ENCODE assay signal across 8 mouse cellular contexts in genomic region chr4:132301965-132302938, GRCm38 (mm10). TPM values are rescaled to one million over a fixed set of nuclear protein-coding genes. Genes with fewer than 3 reads are reported as not detected.
DNase-seq lines count a peak whose midpoint lies in the region; ATAC-seq and TF ChIP-seq lines count a peak whose summit lies in the region.

No protein-coding gene starts in this region.

- H3K9me3 ChIP-seq in heart, embryonic 11.5 days (replicated peaks; ENCODE audit: control insufficient read depth, low read length), result no peaks in the 10 kb centered on the region
- H3K9me3 ChIP-seq in ES-E14 (ENCODE audit: control insufficient read depth, insufficient read depth, low read depth, low read length), result no peaks in the 10 kb centered on the region
- H3K9me3 ChIP-seq in heart, postnatal 0 days (replicated peaks; ENCODE audit: control insufficient read depth, low read length), result no peaks in the 10 kb centered on the region
- H3K9me3 ChIP-seq in midbrain, embryonic 10.5 days (replicated peaks), result no peaks in the 10 kb centered on the region

- 64% methylated on average over 16 of the region's 16 CpGs for WGBS in heart, embryonic 11.5 days (ENCODE audit: insufficient replicate concordance)
- WGBS in heart, postnatal 0 days, result 68% methylated on average over 16 of the region's 16 CpGs
- 76% methylated on average over 16 of the region's 16 CpGs for WGBS in midbrain, embryonic 10.5 days

- peak overlapping the region; percentile 73; the same call in 1 of the 2 replicates for H3K9ac ChIP-seq in heart, embryonic 11.5 days (ENCODE audit: low read depth, low read length)
- peak overlapping the region; percentile 68; the same call in 1 of the 2 replicates for H3K9ac ChIP-seq in ES-E14 (ENCODE audit: insufficient read depth, low read depth, low read length, poor library complexity, severe bottlenecking)
- H3K9ac ChIP-seq in heart, postnatal 0 days (replicated peaks; ENCODE audit: low read depth, low read length), result peak overlapping the region; percentile 59; the same call in 1 of the 2 replicates

- no peak for TF ChIP-seq EP300 in heart, postnatal 0 days (IDR thresholded peaks at IDR 0.05; ENCODE audit: low read depth)

- no peaks in the 10 kb centered on the region for H3K27me3 ChIP-seq in heart, embryonic 11.5 days (ENCODE audit: control insufficient read depth, insufficient read depth, low read length)
- H3K27me3 ChIP-seq in heart, postnatal 0 days (ENCODE audit: control insufficient read depth, insufficient read depth, low read length), result no peaks in the 10 kb centered on the region
- H3K27me3 ChIP-seq in midbrain, embryonic 10.5 days (ENCODE audit: low read depth, poor library complexity, severe bottlenecking), result no peaks in the 10 kb centered on the region

- TF ChIP-seq CTCF in heart, postnatal 0 days (IDR thresholded peaks at IDR 0.05; ENCODE audit: low read depth), result no peak

- DNase-seq in heart, postnatal 4 days, result no peak
- DNase-seq in ES-E14 (ENCODE audit: low read depth, low spot score), result no peak
- no peak for DNase-seq in heart, postnatal 0 days (ENCODE audit: low spot score)
- DNase-seq in midbrain, embryonic 10.5 days (ENCODE audit: low spot score), result no peak
- DNase-seq in cerebellum, postnatal 25 days, result no peak
- DNase-seq in ovary, postnatal 14 days (ENCODE audit: low spot score), result no peak

- no peak overlapping the region for H3K27ac ChIP-seq in heart, embryonic 11.5 days (ENCODE audit: low read depth, low read length)
- peak overlapping the region; percentile 38; the same call in 1 of the 2 replicates for H3K27ac ChIP-seq in ES-E14 (ENCODE audit: insufficient read depth, low read depth, low read length, poor library complexity, severe bottlenecking)
- peak overlapping the region; percentile 70 for H3K27ac ChIP-seq in heart, postnatal 0 days (ENCODE audit: low read depth)
- H3K27ac ChIP-seq in midbrain, embryonic 10.5 days (replicated peaks), result peak overlapping the region; percentile 70; the same call in 1 of the 2 replicates

- peak overlapping the region; percentile 76 for H3K4me2 ChIP-seq in heart, embryonic 11.5 days
- H3K4me2 ChIP-seq in heart, postnatal 0 days (ENCODE audit: low read depth, low read length), result peak overlapping the region; percentile 67

- peaks cover 6% of the 10 kb centered on the region for H3K4me1 ChIP-seq in heart, embryonic 11.5 days (ENCODE audit: control insufficient read depth, insufficient read depth, low read length)
- H3K4me1 ChIP-seq in ES-E14 (ENCODE audit: control insufficient read depth in 2 of 2, insufficient read depth in 2 of 2, low read length in 2 of 2, poor library complexity in 1 of 2), result peaks cover 0 to 11% of the 10 kb centered on the region in 2 experiments; a peak in 2 of 4 replicates
- H3K4me1 ChIP-seq in heart, postnatal 0 days (ENCODE audit: control insufficient read depth, insufficient read depth), result peaks cover 18% of the 10 kb centered on the region
- peaks cover 14% of the 10 kb centered on the region for H3K4me1 ChIP-seq in midbrain, embryonic 10.5 days

- no peak for ATAC-seq in heart, embryonic 11.5 days (replicated peaks; ENCODE audit: insufficient number of reproducible peaks, low FRiP score, low TSS enrichment)
- ATAC-seq in heart, postnatal 0 days (ENCODE audit: insufficient read depth, low read depth), result no peak
- no peak for ATAC-seq in granulocyte monocyte progenitor cell, adult 5-6 weeks (replicated peaks; ENCODE audit: poor library complexity, severe bottlenecking)

- no peaks in the 10 kb centered on the region for H3K36me3 ChIP-seq in heart, embryonic 11.5 days (ENCODE audit: control insufficient read depth, insufficient read depth, low read length)
- H3K36me3 ChIP-seq in ES-E14 (ENCODE audit: control insufficient read depth, insufficient read depth, low read length, poor library complexity, severe bottlenecking), result no peaks in the 10 kb centered on the region
- no peaks in the 10 kb centered on the region for H3K36me3 ChIP-seq in heart, postnatal 0 days (replicated peaks; ENCODE audit: control insufficient read depth, insufficient read depth, low read length)
- H3K36me3 ChIP-seq in midbrain, embryonic 10.5 days, result no peaks in the 10 kb centered on the region

- peak overlapping the region; percentile 53 for H3K4me3 ChIP-seq in heart, embryonic 11.5 days (ENCODE audit: low read depth, low read length)
- peak overlapping the region; percentile 76 to 81 for H3K4me3 ChIP-seq in ES-E14 (ENCODE audit: insufficient read depth in 1 of 2, low read depth in 1 of 2, low read length in 2 of 2, poor library complexity in 1 of 2, severe bottlenecking in 1 of 2)
- H3K4me3 ChIP-seq in heart, postnatal 0 days (ENCODE audit: low read depth, low read length), result peak overlapping the region; percentile 52
- peak overlapping the region; percentile 59 for H3K4me3 ChIP-seq in midbrain, embryonic 10.5 days

- in situ Hi-C loops in ES-E14 (cut with MboI; ENCODE audit: low sequenced_read_pairs in 2 of 2, unreplicated experiment in 2 of 2), result no loop called here

TF ChIP-seq in ES-E14, 5 proteins besides CTCF, POLR2A, EP300 and RAD21:
- TF ChIP-seq ZNF384 (IDR thresholded peaks at IDR 0.05; ENCODE audit: low read depth, low read length) (no peak), ZC3H11A (IDR thresholded peaks at IDR 0.05; ENCODE audit: borderline replicate concordance, low read depth, low read length) (no peak), HCFC1 (IDR thresholded peaks at IDR 0.05; ENCODE audit: borderline replicate concordance, insufficient read depth, low read length) (no peak), CHD2 (IDR thresholded peaks at IDR 0.05; ENCODE audit: low read depth, low read length) (no peak), MAFK (IDR thresholded peaks at IDR 0.05; ENCODE audit: insufficient read depth, low read depth, low read length) (no peak)

RNA-seq across cellular contexts. Expression of gene Rab42, which starts 0.9 kb away (rescaled TPM):
- polyA plus RNA-seq in heart, embryonic 11.5 days (2014; fragmentation: Nextera tagmentation; extraction: Ambion mirVana), result 0.57 and 1.8 TPM in 2 replicates
- 1 to 10 TPM; 1.2 to 1.5 TPM for total RNA-seq in heart, postnatal 4 days (2021)
- 0.69 and 1.1 TPM in 2 replicates for total RNA-seq in ES-E14 (2012; rRNA removed)
- total RNA-seq in heart, postnatal 0 days (2014; rRNA removed; ENCODE audit: low replicate concordance), result 1.2 TPM in 1 of 2 replicates, not detected in the other
- 2.9 and 3.9 TPM in 2 replicates for polyA plus RNA-seq in heart, postnatal 0 days (2015; fragmentation: Nextera tagmentation; extraction: Ambion mirVana)
- 0.79 and 0.85 TPM in 2 replicates for polyA plus RNA-seq in midbrain, embryonic 10.5 days (2016; fragmentation: Nextera tagmentation; extraction: Ambion mirVana)
- total RNA-seq in granulocyte monocyte progenitor cell, adult 5-6 weeks (2014; fragmentation: Nextera tagmentation), result 3.2 TPM in 1 of 2 replicates, not detected in the other
- total RNA-seq in granulocyte monocyte progenitor cell, adult 5-6 weeks (2017), result not detected in 2 replicates

RNA-seq across cellular contexts. Expression of gene Trnau1ap, which starts 27.1 kb away (rescaled TPM):
- 72.0 and 81.8 TPM in 2 replicates for polyA plus RNA-seq in heart, embryonic 11.5 days (2014; fragmentation: Nextera tagmentation; extraction: Ambion mirVana)
- 10 to 100 TPM; 33.5 to 39.1 TPM for total RNA-seq in heart, postnatal 4 days (2021)
- total RNA-seq in ES-E14 (2012; rRNA removed), result 48.6 and 61.8 TPM in 2 replicates
- 51.3 and 69.0 TPM in 2 replicates for total RNA-seq in heart, postnatal 0 days (2014; rRNA removed; ENCODE audit: low replicate concordance)
- polyA plus RNA-seq in heart, postnatal 0 days (2015; fragmentation: Nextera tagmentation; extraction: Ambion mirVana), result 63.2 and 65.1 TPM in 2 replicates
- polyA plus RNA-seq in midbrain, embryonic 10.5 days (2016; fragmentation: Nextera tagmentation; extraction: Ambion mirVana), result 83.5 and 87.8 TPM in 2 replicates
- 29.7 and 36.3 TPM in 2 replicates for total RNA-seq in granulocyte monocyte progenitor cell, adult 5-6 weeks (2014; fragmentation: Nextera tagmentation)
- total RNA-seq in granulocyte monocyte progenitor cell, adult 5-6 weeks (2017), result 37.8 and 54.9 TPM in 2 replicates

RNA-seq across cellular contexts. Expression of gene Taf12, which starts 28.1 kb away (rescaled TPM):
- polyA plus RNA-seq in heart, embryonic 11.5 days (2014; fragmentation: Nextera tagmentation; extraction: Ambion mirVana), result 35.7 and 37.3 TPM in 2 replicates
- 10 to 100 TPM; 20.2 to 23.8 TPM for total RNA-seq in heart, postnatal 4 days (2021)
- total RNA-seq in ES-E14 (2012; rRNA removed), result 12.1 and 21.9 TPM in 2 replicates
- 7.5 and 8.4 TPM in 2 replicates for total RNA-seq in heart, postnatal 0 days (2014; rRNA removed; ENCODE audit: low replicate concordance)
- 30.5 and 34.2 TPM in 2 replicates for polyA plus RNA-seq in heart, postnatal 0 days (2015; fragmentation: Nextera tagmentation; extraction: Ambion mirVana)
- 70.1 and 73.0 TPM in 2 replicates for polyA plus RNA-seq in midbrain, embryonic 10.5 days (2016; fragmentation: Nextera tagmentation; extraction: Ambion mirVana)
- 23.1 and 25.5 TPM in 2 replicates for total RNA-seq in granulocyte monocyte progenitor cell, adult 5-6 weeks (2014; fragmentation: Nextera tagmentation)
- 47.0 and 48.7 TPM in 2 replicates for total RNA-seq in granulocyte monocyte progenitor cell, adult 5-6 weeks (2017)

RNA-seq across cellular contexts. Expression of gene Gmeb1, which starts 40.9 kb away (rescaled TPM):
- polyA plus RNA-seq in heart, embryonic 11.5 days (2014; fragmentation: Nextera tagmentation; extraction: Ambion mirVana), result 28.1 and 28.3 TPM in 2 replicates
- total RNA-seq in heart, postnatal 4 days (2021), result 10 to 100 TPM; 19.4 to 21.1 TPM
- 20.7 and 22.3 TPM in 2 replicates for total RNA-seq in ES-E14 (2012; rRNA removed)
- 7.6 and 12.4 TPM in 2 replicates for total RNA-seq in heart, postnatal 0 days (2014; rRNA removed; ENCODE audit: low replicate concordance)
- polyA plus RNA-seq in heart, postnatal 0 days (2015; fragmentation: Nextera tagmentation; extraction: Ambion mirVana), result 16.4 and 17.0 TPM in 2 replicates
- polyA plus RNA-seq in midbrain, embryonic 10.5 days (2016; fragmentation: Nextera tagmentation; extraction: Ambion mirVana), result 45.9 and 49.3 TPM in 2 replicates
- total RNA-seq in granulocyte monocyte progenitor cell, adult 5-6 weeks (2014; fragmentation: Nextera tagmentation), result 16.8 and 20.9 TPM in 2 replicates
- total RNA-seq in granulocyte monocyte progenitor cell, adult 5-6 weeks (2017), result 15.3 and 18.0 TPM in 2 replicates

RNA-seq across cellular contexts. Expression of gene Rcc1, which starts 51.2 kb away (rescaled TPM):
- 28.1 and 28.2 TPM in 2 replicates for polyA plus RNA-seq in heart, embryonic 11.5 days (2014; fragmentation: Nextera tagmentation; extraction: Ambion mirVana)
- total RNA-seq in heart, postnatal 4 days (2021), result 10 to 100 TPM; 25.1 to 25.3 TPM
- 107 and 117 TPM in 2 replicates for total RNA-seq in ES-E14 (2012; rRNA removed)
- total RNA-seq in heart, postnatal 0 days (2014; rRNA removed; ENCODE audit: low replicate concordance), result 20.6 and 20.8 TPM in 2 replicates
- polyA plus RNA-seq in heart, postnatal 0 days (2015; fragmentation: Nextera tagmentation; extraction: Ambion mirVana), result 17.1 and 18.6 TPM in 2 replicates
- 144 and 164 TPM in 2 replicates for polyA plus RNA-seq in midbrain, embryonic 10.5 days (2016; fragmentation: Nextera tagmentation; extraction: Ambion mirVana)
- 58.8 and 68.9 TPM in 2 replicates for total RNA-seq in granulocyte monocyte progenitor cell, adult 5-6 weeks (2014; fragmentation: Nextera tagmentation)
- total RNA-seq in granulocyte monocyte progenitor cell, adult 5-6 weeks (2017), result 46.8 and 53.3 TPM in 2 replicates
